Comparison of ENCODE assay signal across 25 mouse cellular contexts in genomic region chr2:25847226-25847625, GRCm38 (mm10). TPM values are rescaled to one million over a fixed set of nuclear protein-coding genes. Genes with fewer than 3 reads are reported as not detected.
"Had no signal": no experiment of that assay in that cellular context is flagged by ENCODE, and none has a peak within 500 bp of the region (broad histone marks: within the 10 kb centered on the region; RNA-seq: fewer than 3 reads in every experiment).

Gene Sohlh1, minus strand, starts transcription at chr2:25847248.

- H3K9ac ChIP-seq: liver, postnatal 0 days; lung, embryonic 15.5 days; midbrain, embryonic 12.5 days; neural tube, embryonic 13.5 days; neural tube, embryonic 15.5 days had no signal

- H3K4me1 ChIP-seq: lung, embryonic 15.5 days; neural tube, embryonic 13.5 days; neural tube, embryonic 15.5 days had no signal

- H3K4me3 ChIP-seq: lung, embryonic 15.5 days; midbrain, embryonic 10.5 days; midbrain, embryonic 12.5 days; myocyte; neural tube, embryonic 13.5 days; neural tube, embryonic 15.5 days had no signal

- H3K4me2 ChIP-seq: lung, embryonic 15.5 days; midbrain, embryonic 12.5 days; neural tube, embryonic 13.5 days; neural tube, embryonic 15.5 days had no signal

- H3K27ac ChIP-seq: lung, embryonic 15.5 days; midbrain, embryonic 10.5 days; midbrain, embryonic 12.5 days; neural tube, embryonic 13.5 days; neural tube, embryonic 15.5 days had no signal

- ATAC-seq: liver, postnatal 0 days; midbrain, embryonic 16.5 days had no signal

- H3K27me3 ChIP-seq: lung, embryonic 15.5 days; midbrain, embryonic 12.5 days; neural tube, embryonic 13.5 days; neural tube, embryonic 15.5 days had no signal

- H3K9me3 ChIP-seq: lung, embryonic 15.5 days; midbrain, embryonic 10.5 days; midbrain, embryonic 12.5 days; neural tube, embryonic 13.5 days; neural tube, embryonic 15.5 days had no signal

- H3K36me3 ChIP-seq: lung, embryonic 15.5 days; midbrain, embryonic 10.5 days; midbrain, embryonic 12.5 days; neural tube, embryonic 13.5 days; neural tube, embryonic 15.5 days had no signal

- DNase-seq: liver, postnatal 0 days; lung, adult 2 months; lung, postnatal 10 days; lung, postnatal 4 days; midbrain, embryonic 14.5 days; retina, postnatal 1 day; right cerebral cortex, adult 18-20 months; right cerebral cortex, postnatal 25 days; right cerebral cortex, postnatal 4 days; spleen, adult 18-20 months; thymus, adult 2 months; thymus, postnatal 25 days; thymus, postnatal 4 days had no signal

RNA-seq across cellular contexts. Expression of gene Sohlh1, which starts in this region (rescaled TPM):
- total RNA-seq: megakaryocyte, adult 5-6 weeks; megakaryocyte-erythroid progenitor cell, adult 5-6 weeks had no signal
- polyA plus RNA-seq: liver, postnatal 0 days; lung, adult 2 months; lung, embryonic 15.5 days; midbrain, embryonic 10.5 days; midbrain, embryonic 12.5 days; midbrain, embryonic 14.5 days; midbrain, embryonic 16.5 days; myocyte; neural tube, embryonic 11.5 days; neural tube, embryonic 13.5 days; neural tube, embryonic 15.5 days; small intestine, adult 2 months; stomach, embryonic 14.5 days had no signal
